Mouse (Mus musculus): ENCODE data around the gene Brd3. TPM values are rescaled to one million over a fixed set of nuclear protein-coding genes. Genes with fewer than 3 reads are reported as not detected.

The Brd3 gene
- polyA plus RNA-seq, 1 experiment from 2014 or later = 188 TPM

- Histone ChIP-seq H3K4me1 (replicated peaks; ENCODE audit: control insufficient read depth, insufficient read depth, low read length) (no peaks in the 10 kb centered on the region), H3K27ac (ENCODE audit: low read depth, low read length) (no peak overlapping the region), H3K4me3 (ENCODE audit: low read depth, low read length) (no peak overlapping the region), H3K9me3 (ENCODE audit: control insufficient read depth, low read length) (no peaks in the 10 kb centered on the region), H3K9ac (ENCODE audit: low read length) (no peak overlapping the region), H3K27me3 (ENCODE audit: control insufficient read depth, insufficient read depth, low read length) (no peaks in the 10 kb centered on the region), H3K36me3 (ENCODE audit: control insufficient read depth, insufficient read depth, low read length) (peaks cover 37% of the 10 kb centered on the region; the same call in 1 of the 2 replicates), H3K4me2 (ENCODE audit: low read depth, low read length, severe bottlenecking) (no peak overlapping the region)
- DNase-seq (ENCODE audit: low spot score) (no peak), ATAC-seq (replicated peaks; ENCODE audit: low FRiP score) (no peak)
- 95% methylated on average over 14 of the region's 14 CpGs for WGBS
These were observed 57.2 kb downstream of the Brd3 start for GRCm38 (mm10) chr2:27450226-27450625.

- ATAC-seq (replicated peaks; ENCODE audit: low FRiP score) = no peak
- H3K36me3 ChIP-seq (ENCODE audit: control insufficient read depth, insufficient read depth, low read length) = peaks cover 23% of the 10 kb centered on the region; the same call in 1 of the 2 replicates
- H3K9me3 ChIP-seq (ENCODE audit: control insufficient read depth, low read length) = no peaks in the 10 kb centered on the region
- H3K4me2 ChIP-seq (ENCODE audit: low read depth, low read length, severe bottlenecking) = no peak overlapping the region
- H3K27ac ChIP-seq (ENCODE audit: low read depth, low read length) = no peak overlapping the region
- H3K4me3 ChIP-seq (ENCODE audit: low read depth, low read length) = no peak overlapping the region
- H3K4me1 ChIP-seq (replicated peaks; ENCODE audit: control insufficient read depth, insufficient read depth, low read length) = no peaks in the 10 kb centered on the region; the same call in 1 of the 2 replicates
- DNase-seq (ENCODE audit: low spot score) = no peak
- 83% methylated on average over 5 of the region's 5 CpGs for WGBS
- H3K27me3 ChIP-seq (ENCODE audit: control insufficient read depth, insufficient read depth, low read length) = no peaks in the 10 kb centered on the region
- H3K9ac ChIP-seq (ENCODE audit: low read length) = no peak overlapping the region
These were observed 59.7 kb downstream of the Brd3 start for GRCm38 (mm10) chr2:27447782-27448181.

GRCm38 (mm10) chr2:27446812-27447211 lies 60.6 kb downstream of the Brd3 start:
- Histone ChIP-seq H3K4me1 (replicated peaks; ENCODE audit: control insufficient read depth, insufficient read depth, low read length) (no peaks in the 10 kb centered on the region; the same call in 1 of the 2 replicates), H3K27me3 (ENCODE audit: control insufficient read depth, insufficient read depth, low read length) (no peaks in the 10 kb centered on the region), H3K4me3 (ENCODE audit: low read depth, low read length) (no peak overlapping the region), H3K9me3 (ENCODE audit: control insufficient read depth, low read length) (no peaks in the 10 kb centered on the region), H3K9ac (ENCODE audit: low read length) (no peak overlapping the region), H3K36me3 (ENCODE audit: control insufficient read depth, insufficient read depth, low read length) (peaks cover 16% of the 10 kb centered on the region; the same call in 1 of the 2 replicates), H3K4me2 (ENCODE audit: low read depth, low read length, severe bottlenecking) (no peak overlapping the region), H3K27ac (ENCODE audit: low read depth, low read length) (no peak overlapping the region)
- no peak for DNase-seq (ENCODE audit: low spot score)
- ATAC-seq (replicated peaks; ENCODE audit: low FRiP score) = no peak
- WGBS = 94% methylated on average over 8 of the region's 8 CpGs

GRCm38 (mm10) chr2:27445910-27446309 lies 61.6 kb downstream of the Brd3 start:
- Histone ChIP-seq H3K4me1 (replicated peaks; ENCODE audit: control insufficient read depth, insufficient read depth, low read length) (no peaks in the 10 kb centered on the region; the same call in 1 of the 2 replicates), H3K36me3 (ENCODE audit: control insufficient read depth, insufficient read depth, low read length) (peaks cover 16% of the 10 kb centered on the region; the same call in 1 of the 2 replicates), H3K27me3 (ENCODE audit: control insufficient read depth, insufficient read depth, low read length) (no peaks in the 10 kb centered on the region), H3K9ac (ENCODE audit: low read length) (no peak overlapping the region), H3K4me3 (ENCODE audit: low read depth, low read length) (no peak overlapping the region), H3K4me2 (ENCODE audit: low read depth, low read length, severe bottlenecking) (no peak overlapping the region), H3K27ac (ENCODE audit: low read depth, low read length) (no peak overlapping the region), H3K9me3 (ENCODE audit: control insufficient read depth, low read length) (no peaks in the 10 kb centered on the region)
- 97% methylated on average over 3 of the region's 3 CpGs for WGBS
- DNase-seq (ENCODE audit: low spot score) (no peak), ATAC-seq (replicated peaks; ENCODE audit: low FRiP score) (no peak)

GRCm38 (mm10) chr2:27443450-27443708 lies 64.1 kb downstream of the Brd3 start:
- no peaks in the 10 kb centered on the region; the same call in 1 of the 2 replicates for H3K4me1 ChIP-seq (replicated peaks; ENCODE audit: control insufficient read depth, insufficient read depth, low read length)
- H3K4me2 ChIP-seq (ENCODE audit: low read depth, low read length, severe bottlenecking) = no peak overlapping the region
- 68% methylated on average over 5 of the region's 5 CpGs for WGBS
- H3K36me3 ChIP-seq (ENCODE audit: control insufficient read depth, insufficient read depth, low read length) = peaks cover 4% of the 10 kb centered on the region; the same call in 1 of the 2 replicates
- DNase-seq (ENCODE audit: low spot score) (no peak), ATAC-seq (replicated peaks; ENCODE audit: low FRiP score) (no peak)
- H3K27ac ChIP-seq (ENCODE audit: low read depth, low read length) = no peak overlapping the region
- H3K9me3 ChIP-seq (ENCODE audit: control insufficient read depth, low read length) = no peaks in the 10 kb centered on the region
- H3K9ac ChIP-seq (ENCODE audit: low read length) = no peak overlapping the region
- H3K4me3 ChIP-seq (ENCODE audit: low read depth, low read length) = no peak overlapping the region
- H3K27me3 ChIP-seq (ENCODE audit: control insufficient read depth, insufficient read depth, low read length) = no peaks in the 10 kb centered on the region

- DNase-seq (ENCODE audit: low spot score) (no peak), ATAC-seq (replicated peaks; ENCODE audit: low FRiP score) (peak; percentile 69)
- Histone ChIP-seq H3K4me1 (replicated peaks; ENCODE audit: control insufficient read depth, insufficient read depth, low read length) (no peaks in the 10 kb centered on the region; the same call in 1 of the 2 replicates), H3K9me3 (ENCODE audit: control insufficient read depth, low read length) (no peaks in the 10 kb centered on the region), H3K4me2 (ENCODE audit: low read depth, low read length, severe bottlenecking) (peak overlapping the region; percentile 72), H3K27me3 (ENCODE audit: control insufficient read depth, insufficient read depth, low read length) (no peaks in the 10 kb centered on the region), H3K27ac (ENCODE audit: low read depth, low read length) (no peak overlapping the region), H3K4me3 (ENCODE audit: low read depth, low read length) (peak overlapping the region; percentile 66), H3K9ac (ENCODE audit: low read length) (peak overlapping the region; percentile 66), H3K36me3 (ENCODE audit: control insufficient read depth, insufficient read depth, low read length) (no peaks in the 10 kb centered on the region)
- 32% methylated on average over 20 of the region's 20 CpGs for WGBS
These were observed 64.6 kb downstream of the Brd3 start for GRCm38 (mm10) chr2:27442708-27443449.

GRCm38 (mm10) chr2:27441767-27442707 lies 65.4 kb downstream of the Brd3 start, which contains the start of gene Brd3os:
Gene Brd3os, plus strand, starts transcription at chr2:27442324.
- Histone ChIP-seq H3K4me2 (ENCODE audit: low read depth, low read length, severe bottlenecking) (peak within 1 kb of the TSS; percentile 72), H3K9ac (ENCODE audit: low read length) (peak within 1 kb of the TSS; percentile 66), H3K9me3 (ENCODE audit: control insufficient read depth, low read length) (no peaks in the 10 kb centered on the region), H3K36me3 (ENCODE audit: control insufficient read depth, insufficient read depth, low read length) (no peaks in the 10 kb centered on the region), H3K27me3 (ENCODE audit: control insufficient read depth, insufficient read depth, low read length) (no peaks in the 10 kb centered on the region), H3K4me1 (replicated peaks; ENCODE audit: control insufficient read depth, insufficient read depth, low read length) (no peaks in the 10 kb centered on the region; the same call in 1 of the 2 replicates), H3K27ac (ENCODE audit: low read depth, low read length) (no peak within 1 kb of the TSS), H3K4me3 (ENCODE audit: low read depth, low read length) (peak within 1 kb of the TSS; percentile 66)
- DNase-seq (ENCODE audit: low spot score) (peak; percentile 99), ATAC-seq (replicated peaks; ENCODE audit: low FRiP score) (peak; percentile 89)
- 3% methylated on average over 36 of the region's 36 CpGs for WGBS

- H3K4me2 ChIP-seq (ENCODE audit: low read depth, low read length, severe bottlenecking) = no peak overlapping the region
- H3K4me1 ChIP-seq (replicated peaks; ENCODE audit: control insufficient read depth, insufficient read depth, low read length) = no peaks in the 10 kb centered on the region; the same call in 1 of the 2 replicates
- H3K9ac ChIP-seq (ENCODE audit: low read length) = no peak overlapping the region
- H3K36me3 ChIP-seq (ENCODE audit: control insufficient read depth, insufficient read depth, low read length) = no peaks in the 10 kb centered on the region
- 30% methylated on average over 11 of the region's 11 CpGs for WGBS
- no peak overlapping the region for H3K27ac ChIP-seq (ENCODE audit: low read depth, low read length)
- no peaks in the 10 kb centered on the region for H3K27me3 ChIP-seq (ENCODE audit: control insufficient read depth, insufficient read depth, low read length)
- no peaks in the 10 kb centered on the region for H3K9me3 ChIP-seq (ENCODE audit: control insufficient read depth, low read length)
- DNase-seq (ENCODE audit: low spot score) = no peak
- ATAC-seq (replicated peaks; ENCODE audit: low FRiP score) = no peak
- H3K4me3 ChIP-seq (ENCODE audit: low read depth, low read length) = no peak overlapping the region
These were observed 69.2 kb downstream of the Brd3 start for GRCm38 (mm10) chr2:27438281-27438680.
